In genomic region chr9:122902717-122903535, GRCm38 (mm10) we compare ENCODE assay signal across 8 mouse cellular contexts. TPM values are rescaled to one million over a fixed set of nuclear protein-coding genes. Genes with fewer than 3 reads are reported as not detected.
A peak's percentile ranks its signal among the peaks of the same experiment; 100 is the strongest.
DNase-seq lines count a peak whose midpoint lies in the region; ATAC-seq lines count a peak whose summit lies in the region.

No protein-coding gene starts in this region.

- no peaks in the 10 kb centered on the region for H3K27me3 ChIP-seq in hindbrain, embryonic 12.5 days

- H3K36me3 ChIP-seq in hindbrain, embryonic 12.5 days = peaks cover 15% of the 10 kb centered on the region

- DNase-seq in adrenal gland, adult 18-20 months (ENCODE audit: low spot score in 2 of 2) = peak; percentile 20 to 28
- DNase-seq in cerebellum, postnatal 4 days (ENCODE audit: low spot score in 2 of 2) = peak; percentile 58 to 74
- peak; percentile 39 to 46 for DNase-seq in frontal cortex, postnatal 36 days (ENCODE audit: low spot score in 2 of 2)
- peak; percentile 22 to 37 for DNase-seq in layer of hippocampus, postnatal 36 days
- DNase-seq in lung, postnatal 25 days (ENCODE audit: low spot score) = peak; percentile 32
- peak; percentile 86 for DNase-seq in retina, postnatal 7 days (ENCODE audit: low read depth, low spot score)
- DNase-seq in thymus, postnatal 0 days (ENCODE audit: low spot score) = no peak

- H3K9me3 ChIP-seq in hindbrain, embryonic 12.5 days (replicated peaks) = no peaks in the 10 kb centered on the region

- H3K4me2 ChIP-seq in hindbrain, embryonic 12.5 days (replicated peaks) = peak overlapping the region; percentile 70

- H3K4me3 ChIP-seq in hindbrain, embryonic 12.5 days = peak overlapping the region; percentile 54

- H3K4me1 ChIP-seq in hindbrain, embryonic 12.5 days = peaks cover 7% of the 10 kb centered on the region

- H3K9ac ChIP-seq in hindbrain, embryonic 12.5 days = peak overlapping the region; percentile 73

- 14% methylated on average over 32 of the region's 32 CpGs for WGBS in hindbrain, embryonic 12.5 days

- peak; percentile 99 for ATAC-seq in hindbrain, embryonic 12.5 days (ENCODE audit: low FRiP score)

- H3K27ac ChIP-seq in hindbrain, embryonic 12.5 days = peak overlapping the region; percentile 78

RNA-seq across cellular contexts. Expression of gene Zkscan7, which starts 17.4 kb away (rescaled TPM):
- 1 to 10 TPM; 4.5 to 6.2 TPM for total RNA-seq in adrenal gland, adult 18-20 months (2021)
- polyA plus RNA-seq in hindbrain, embryonic 12.5 days (2016; fragmentation: Nextera tagmentation; extraction: Ambion mirVana) = 5.7 and 6.3 TPM in 2 replicates
- total RNA-seq in layer of hippocampus, postnatal 36 days (2021) = 1 to 10 TPM; 4.5 to 5.1 TPM
- 1.8 and 2.9 TPM in 2 replicates for polyA plus RNA-seq in thymus, postnatal 0 days (2015; fragmentation: Nextera tagmentation; extraction: Ambion mirVana)

RNA-seq across cellular contexts. Expression of gene Zfp105, which starts 19.9 kb away (rescaled TPM):
- total RNA-seq in adrenal gland, adult 18-20 months (2021) = 1 to 10 TPM; 3.3 to 4.2 TPM
- polyA plus RNA-seq in hindbrain, embryonic 12.5 days (2016; fragmentation: Nextera tagmentation; extraction: Ambion mirVana) = 31.1 and 32.0 TPM in 2 replicates
- total RNA-seq in layer of hippocampus, postnatal 36 days (2021) = 1 to 10 TPM; 6.3 to 6.9 TPM
- polyA plus RNA-seq in thymus, postnatal 0 days (2015; fragmentation: Nextera tagmentation; extraction: Ambion mirVana) = 2.6 and 2.7 TPM in 2 replicates

RNA-seq across cellular contexts. Expression of gene Zfp445, which starts 37.1 kb away (rescaled TPM):
- total RNA-seq in adrenal gland, adult 18-20 months (2021) = 100 to 1,000 TPM in 1 of 2 experiments, 10 to 100 TPM in 1; 83.7 to 121 TPM
- 115 and 120 TPM in 2 replicates for polyA plus RNA-seq in hindbrain, embryonic 12.5 days (2016; fragmentation: Nextera tagmentation; extraction: Ambion mirVana)
- total RNA-seq in layer of hippocampus, postnatal 36 days (2021) = 100 to 1,000 TPM; 155 to 161 TPM
- 32.5 and 36.0 TPM in 2 replicates for polyA plus RNA-seq in thymus, postnatal 0 days (2015; fragmentation: Nextera tagmentation; extraction: Ambion mirVana)

RNA-seq across cellular contexts. Expression of gene 1110059G10Rik, which starts 47.9 kb away (rescaled TPM):
- 10 to 100 TPM; 15.4 to 17.6 TPM for total RNA-seq in adrenal gland, adult 18-20 months (2021)
- polyA plus RNA-seq in hindbrain, embryonic 12.5 days (2016; fragmentation: Nextera tagmentation; extraction: Ambion mirVana) = 30.0 and 31.0 TPM in 2 replicates
- 10 to 100 TPM; 20.3 to 20.7 TPM for total RNA-seq in layer of hippocampus, postnatal 36 days (2021)
- 42.4 and 47.5 TPM in 2 replicates for polyA plus RNA-seq in thymus, postnatal 0 days (2015; fragmentation: Nextera tagmentation; extraction: Ambion mirVana)

RNA-seq across cellular contexts. Expression of gene Kif15, which starts 47.9 kb away (rescaled TPM):
- total RNA-seq in adrenal gland, adult 18-20 months (2021) = under 1 TPM; 0.66 to 0.86 TPM
- polyA plus RNA-seq in hindbrain, embryonic 12.5 days (2016; fragmentation: Nextera tagmentation; extraction: Ambion mirVana) = 46.4 and 50.1 TPM in 2 replicates
- 1 to 10 TPM; 1.8 to 2.8 TPM for total RNA-seq in layer of hippocampus, postnatal 36 days (2021)
- polyA plus RNA-seq in thymus, postnatal 0 days (2015; fragmentation: Nextera tagmentation; extraction: Ambion mirVana) = 50.9 and 62.8 TPM in 2 replicates
